Mouse (Mus musculus): ENCODE results near the gene Ascc2.

Ascc2 gene

DNA sequence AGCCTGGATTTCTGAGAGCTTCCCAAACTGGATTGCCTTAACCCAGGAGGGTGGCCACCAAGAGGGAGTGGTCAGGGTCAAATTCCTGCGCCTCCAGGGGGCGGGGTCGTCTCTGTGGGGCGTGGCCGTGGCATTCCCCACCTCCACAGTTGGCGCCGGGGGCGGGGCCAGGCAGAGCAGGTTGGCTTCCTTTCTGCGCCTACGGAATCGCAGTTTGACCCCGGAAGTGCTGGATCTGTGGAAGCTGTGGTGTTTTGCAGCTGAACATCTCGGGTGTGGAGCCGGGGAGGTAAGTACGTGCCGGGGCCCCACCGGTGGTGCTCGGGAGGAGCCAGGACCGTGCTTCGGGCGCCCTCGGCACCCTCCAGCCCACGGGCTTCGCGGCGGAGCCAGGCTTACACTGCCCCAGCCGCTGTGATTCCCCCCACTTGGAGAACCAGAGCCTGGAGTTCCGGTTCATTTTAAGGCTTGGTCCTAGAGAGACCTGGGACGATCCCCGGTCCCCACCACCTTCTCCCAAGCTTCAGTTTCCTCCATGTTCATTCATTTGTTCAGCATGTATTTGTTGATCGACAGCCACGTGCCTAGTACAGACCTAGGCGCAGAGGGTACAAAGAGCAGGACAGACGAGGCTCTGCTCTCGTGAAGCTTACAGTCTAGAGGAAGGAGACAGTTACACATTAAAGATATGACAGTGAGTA is at the start of gene Ascc2:
TSS of gene Ascc2 (plus strand) at position 214 of the 701 bp plus-strand sequence.
- DNase-seq, result peak; percentile 99

DNA sequence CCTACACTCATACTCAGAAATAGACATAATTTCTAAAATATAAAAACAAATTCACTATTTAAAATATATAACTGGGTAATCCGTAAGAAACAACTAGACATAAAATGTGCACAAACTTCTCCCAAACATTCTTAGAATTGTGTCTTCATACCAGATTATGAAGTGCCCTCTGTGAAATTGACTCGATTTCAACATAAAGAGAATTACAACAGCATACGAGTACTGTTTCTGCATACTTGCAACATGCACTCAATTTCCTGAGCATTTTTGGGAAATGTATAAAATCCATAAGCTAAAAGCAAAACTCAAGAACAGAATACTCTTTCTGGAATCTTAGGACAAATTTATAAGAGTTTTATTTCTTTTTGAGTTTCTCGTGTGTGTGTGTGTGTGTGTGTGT is 45.7 kb upstream of the Ascc2 start:
- no peak for DNase-seq

DNA sequence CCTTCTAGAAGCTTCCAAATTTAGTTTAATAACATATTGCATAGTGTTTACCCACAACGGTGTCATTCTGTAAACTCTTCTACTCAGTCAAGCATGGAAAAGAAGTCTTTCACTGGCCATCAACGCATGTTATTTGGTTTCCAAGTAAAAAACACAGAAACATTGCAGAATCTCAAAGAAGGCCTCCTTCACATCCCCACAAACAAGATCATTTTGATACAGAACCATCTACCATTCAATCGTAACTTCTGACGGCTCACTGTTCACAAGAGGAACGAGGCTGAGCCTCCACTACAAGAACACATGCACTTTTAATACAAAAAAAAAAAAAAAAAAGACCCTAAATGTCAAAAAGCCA is 44.1 kb upstream of the Ascc2 start:
- no peak for DNase-seq

DNA sequence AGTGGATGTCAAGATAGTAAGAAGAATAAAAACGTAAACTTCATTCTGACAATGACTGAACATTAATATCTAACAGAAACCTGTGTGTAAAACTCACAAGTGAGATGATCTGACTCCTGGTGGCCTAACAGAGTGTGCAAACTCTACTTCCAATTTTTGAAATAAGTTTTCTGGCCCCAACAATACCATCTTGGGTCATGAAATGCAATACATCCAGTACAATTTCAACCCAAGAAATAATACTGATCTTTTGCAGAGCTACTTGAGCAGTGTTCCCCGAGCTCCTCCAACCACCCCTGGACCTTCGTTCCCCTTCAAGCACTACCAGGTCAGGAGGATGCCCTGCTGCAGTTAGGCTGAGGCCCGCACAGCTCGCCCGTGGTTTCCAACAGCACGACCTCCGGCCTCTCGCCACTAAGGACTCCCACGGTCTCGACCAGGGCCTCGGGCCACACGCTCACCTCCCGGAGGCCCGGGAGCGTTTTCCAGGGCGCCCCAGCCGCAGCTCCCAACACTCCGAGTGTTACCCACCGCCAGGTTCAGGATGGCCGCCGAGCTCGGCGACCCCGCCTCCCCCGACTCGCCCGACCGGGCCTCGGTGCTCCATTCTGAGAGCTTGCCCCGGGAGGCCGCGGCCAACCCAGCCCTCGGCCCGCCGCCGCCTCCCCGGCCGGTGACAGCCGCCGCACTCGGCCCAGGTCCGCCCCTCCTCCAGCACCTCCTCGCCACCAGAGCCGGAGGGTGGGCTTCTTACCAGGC is 43.5 kb upstream of the Ascc2 start:
- DNase-seq, result no peak

DNA sequence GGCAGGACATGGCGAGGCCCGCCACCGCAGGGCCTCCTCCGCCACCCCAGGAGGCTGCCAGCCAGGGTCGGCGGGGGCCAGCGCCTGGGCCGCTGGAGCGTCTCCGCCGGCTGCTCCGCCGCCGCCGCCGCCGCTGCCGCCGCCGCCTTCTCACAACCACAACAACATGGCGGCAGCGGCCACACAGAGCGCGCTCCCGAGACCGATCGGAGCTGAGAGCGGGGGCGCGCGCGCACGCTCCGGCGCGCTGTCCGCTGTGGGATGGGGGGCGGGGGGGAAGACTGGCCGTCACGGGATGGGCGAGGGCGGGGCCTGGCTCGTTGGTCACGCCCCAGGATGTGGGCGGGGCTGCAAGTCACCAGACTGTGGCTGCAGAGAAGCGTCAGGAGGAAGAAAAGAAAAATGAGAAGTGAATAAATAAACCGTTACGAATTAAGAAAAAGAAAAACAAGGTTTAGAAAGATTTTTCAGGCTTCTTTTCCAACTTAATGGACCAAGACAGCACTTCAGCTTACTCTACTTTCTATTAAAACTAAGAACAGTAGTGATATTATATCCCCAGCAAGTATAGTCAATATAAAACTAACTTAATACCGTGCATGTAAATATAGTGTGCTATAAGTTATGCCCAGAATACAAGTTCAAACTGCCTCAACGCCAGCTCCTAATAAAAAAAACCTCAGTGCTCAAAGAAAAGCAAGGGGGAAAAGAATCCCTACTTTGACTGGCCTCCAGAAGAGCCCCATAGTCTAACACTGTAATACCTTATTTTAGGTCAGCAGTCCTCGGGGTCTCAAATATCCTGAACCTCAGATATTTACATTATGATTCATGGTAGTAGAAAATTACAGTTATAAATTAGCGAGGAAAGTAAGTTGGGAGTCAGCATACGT is 42.7 kb upstream of the Ascc2 start, which contains the start of gene Mtmr3:
TSS of gene Mtmr3 (minus strand) at position 256 of the 893 bp plus-strand sequence.
- peak; percentile 100 for DNase-seq

DNA sequence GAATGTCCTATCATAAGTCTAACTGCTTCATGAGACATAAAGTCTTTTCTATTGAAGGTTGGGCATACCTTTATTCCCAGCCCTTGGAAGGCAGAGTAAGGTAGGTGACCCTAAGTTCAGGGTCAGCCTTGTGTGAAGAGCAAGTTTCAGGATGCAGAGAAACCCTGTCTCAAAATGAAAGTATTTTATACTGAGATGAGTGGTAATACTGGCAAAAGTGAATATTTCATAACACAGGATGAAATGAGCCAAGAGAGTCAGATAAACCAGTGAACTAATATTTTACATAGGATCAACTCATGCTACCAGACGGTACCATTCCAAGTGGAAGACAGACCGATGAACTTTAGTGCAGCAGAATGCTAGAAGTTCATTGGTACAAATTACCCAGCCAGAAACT is 39.1 kb upstream of the Ascc2 start:
- DNase-seq, result no peak

DNA sequence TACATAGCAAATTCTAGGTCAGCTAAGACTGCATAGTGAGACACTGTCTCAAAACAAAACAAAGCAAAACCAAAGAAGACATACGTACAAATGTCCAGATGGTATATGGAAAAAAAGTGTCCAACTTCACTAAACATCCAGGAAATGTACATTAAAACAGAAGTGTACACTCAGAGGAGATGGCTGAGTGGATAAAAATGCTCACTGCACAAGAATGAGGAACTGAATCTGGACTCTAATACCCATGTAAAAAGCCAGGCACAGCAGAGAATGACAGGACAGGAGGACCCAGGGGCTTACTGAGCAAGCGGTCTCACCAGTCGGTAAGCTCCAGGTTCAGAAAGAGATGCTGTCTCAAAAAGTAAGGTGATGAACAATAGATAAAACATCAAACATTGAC is 37.6 kb upstream of the Ascc2 start:
- no peak for DNase-seq

DNA sequence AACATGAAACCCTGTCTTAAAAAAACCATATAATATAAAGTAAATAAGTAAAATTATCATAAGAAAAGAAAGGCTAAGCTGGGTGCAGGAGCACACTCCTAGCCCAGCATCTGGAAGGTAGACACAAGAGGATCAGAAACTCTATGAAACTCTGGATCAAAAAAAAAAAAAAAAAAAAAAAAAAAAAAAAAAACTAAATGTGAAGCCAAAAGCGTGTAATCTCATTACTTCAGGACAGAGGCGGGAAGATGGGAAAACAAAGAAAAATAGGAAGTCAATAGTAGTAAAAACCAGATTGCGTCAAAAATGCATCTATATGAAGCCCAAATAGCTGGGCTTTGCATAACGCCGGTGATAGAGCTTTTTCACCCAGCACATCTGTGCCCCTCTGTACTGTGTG is 35.7 kb upstream of the Ascc2 start:
- no peak for DNase-seq

DNA sequence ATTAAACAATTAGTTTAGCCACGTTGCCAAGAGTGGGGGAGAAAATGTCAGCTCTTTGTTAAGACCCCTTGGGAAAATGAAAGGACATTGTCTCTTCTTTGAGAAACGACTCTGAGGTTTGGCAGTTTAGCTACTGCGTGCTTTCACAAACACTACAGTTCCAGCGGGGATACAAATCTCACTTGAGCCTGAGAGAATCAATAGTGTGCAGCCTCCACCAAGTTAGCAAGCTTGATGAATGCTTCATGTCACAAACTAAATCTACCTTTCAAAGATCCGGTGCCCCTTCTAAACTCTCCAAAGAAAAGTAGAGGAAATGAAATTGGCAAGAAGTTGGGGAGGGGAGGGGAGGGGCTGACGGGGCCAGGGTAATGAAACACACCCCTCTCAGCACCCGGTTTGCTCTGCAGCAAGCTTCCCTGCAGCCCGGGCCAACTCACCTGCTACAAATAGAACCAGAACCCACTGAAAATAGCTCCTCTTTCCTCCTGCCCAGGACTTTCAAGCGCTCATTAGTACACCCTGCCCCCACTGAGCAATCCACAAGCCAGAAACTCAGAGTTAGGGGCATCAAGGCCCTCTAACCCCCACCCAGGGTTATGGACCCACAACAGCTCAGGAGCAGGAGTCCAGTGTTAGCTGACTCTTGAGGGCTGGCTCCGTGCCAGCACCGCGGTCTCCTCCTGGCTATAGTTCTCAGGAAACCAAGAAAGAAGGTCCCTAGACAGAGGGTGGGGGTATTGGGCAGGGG is 34.7 kb upstream of the Ascc2 start:
- peak; percentile 97 for DNase-seq

DNA sequence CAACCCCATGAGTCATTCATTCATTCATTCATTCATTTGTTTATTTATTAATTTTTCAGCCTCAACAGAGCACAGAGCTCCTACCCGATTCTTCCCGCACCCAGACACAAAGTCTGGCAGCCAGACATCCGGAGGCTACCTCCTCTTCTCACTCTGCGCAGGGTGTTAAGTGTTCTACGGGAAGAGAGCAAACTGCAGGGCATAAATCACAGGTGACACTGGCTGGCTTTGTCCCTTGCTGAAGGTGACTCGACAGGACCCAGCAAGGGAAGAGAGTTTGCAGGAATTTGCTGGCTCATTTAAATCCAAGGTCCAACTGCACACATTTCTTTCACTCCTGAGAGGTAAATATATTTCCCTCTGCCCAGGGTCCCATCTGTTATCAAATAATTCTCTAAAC is 33.1 kb upstream of the Ascc2 start:
- DNase-seq, result no peak

DNA sequence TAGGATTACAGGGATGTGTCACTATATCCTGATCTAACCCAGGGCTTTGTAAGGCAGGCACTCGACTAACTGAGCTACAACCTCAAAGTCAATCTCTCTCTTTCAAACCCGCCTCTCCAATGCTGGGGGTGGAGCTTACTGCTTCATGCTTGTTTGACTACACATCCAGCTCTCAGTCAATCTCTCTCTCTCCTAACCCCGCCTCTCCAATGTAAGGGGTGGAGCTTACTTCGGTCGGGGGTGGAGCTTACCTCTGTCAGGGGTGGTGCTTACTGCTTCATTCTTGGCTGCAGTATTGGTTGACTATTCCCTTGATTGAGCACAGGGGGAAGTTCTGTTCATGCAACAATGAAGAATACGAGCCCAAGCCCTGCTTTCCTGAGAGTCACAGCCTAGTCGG is 32.1 kb upstream of the Ascc2 start:
- peak; percentile 94 for DNase-seq

DNA sequence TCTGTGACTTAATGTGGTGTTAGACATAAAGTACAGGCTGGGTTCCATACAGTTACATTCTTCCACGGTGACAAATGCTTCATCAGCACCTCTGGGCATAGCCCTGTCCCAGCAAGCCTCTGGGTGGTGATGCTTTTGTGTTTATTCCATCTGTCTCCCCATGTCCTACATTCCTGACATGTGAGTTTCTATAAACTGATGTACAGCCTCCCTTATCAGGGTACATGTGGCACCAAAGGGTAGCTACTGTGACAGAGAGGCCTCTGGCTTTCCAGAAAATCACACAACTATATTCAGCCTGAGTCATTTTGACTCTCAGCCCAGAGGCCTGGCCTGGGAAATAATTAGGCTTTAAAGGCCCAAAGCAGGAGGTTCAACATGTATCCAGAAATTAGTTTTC is 31.0 kb upstream of the Ascc2 start:
- peak; percentile 90 for DNase-seq

DNA sequence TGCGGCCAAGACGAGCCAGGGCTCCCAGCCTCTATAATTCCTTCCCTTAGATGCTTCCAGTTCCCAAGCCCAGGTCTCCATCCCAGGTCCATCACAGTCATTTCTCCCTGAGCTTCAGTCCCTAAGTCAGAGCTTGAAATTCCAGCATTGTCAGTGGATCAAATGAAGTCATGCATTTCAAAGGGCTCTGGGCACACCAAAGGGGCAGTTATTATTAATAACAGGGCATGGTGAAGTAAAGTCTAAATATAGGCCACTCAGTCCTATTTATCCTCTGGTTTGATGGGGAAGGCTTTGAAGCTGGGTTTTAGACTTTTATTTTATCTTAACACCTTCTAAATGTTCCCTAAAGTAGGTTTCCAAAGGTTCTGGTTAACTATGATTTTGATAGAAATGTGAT is 25.6 kb upstream of the Ascc2 start:
- no peak for DNase-seq

DNA sequence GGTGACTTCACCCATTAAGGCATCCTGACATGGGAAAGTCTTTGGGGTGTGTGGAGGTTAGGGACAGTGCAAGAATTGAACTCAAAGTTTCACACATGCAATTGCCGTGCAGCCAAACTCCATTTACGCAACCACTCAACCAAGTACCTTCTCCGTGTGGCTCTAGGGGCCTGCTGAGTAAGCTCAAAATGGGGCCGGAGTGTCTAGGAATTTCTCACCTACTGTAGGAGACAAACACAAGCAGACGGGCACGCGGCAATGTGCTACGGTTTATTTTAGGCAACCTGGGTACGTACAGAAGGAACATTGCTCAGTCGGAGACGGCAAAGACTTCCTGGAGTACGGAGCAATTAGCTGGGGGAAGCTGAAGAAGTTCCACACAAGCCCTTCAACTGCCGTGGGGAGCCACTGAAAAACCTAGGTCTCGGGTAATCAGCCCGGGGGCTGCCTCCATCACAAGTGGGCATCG is 17.5 kb upstream of the Ascc2 start, which contains the start of gene Gm11032:
TSS of gene Gm11032 (plus strand) at position 51 of the 469 bp plus-strand sequence.
- DNase-seq, result peak; percentile 93

DNA sequence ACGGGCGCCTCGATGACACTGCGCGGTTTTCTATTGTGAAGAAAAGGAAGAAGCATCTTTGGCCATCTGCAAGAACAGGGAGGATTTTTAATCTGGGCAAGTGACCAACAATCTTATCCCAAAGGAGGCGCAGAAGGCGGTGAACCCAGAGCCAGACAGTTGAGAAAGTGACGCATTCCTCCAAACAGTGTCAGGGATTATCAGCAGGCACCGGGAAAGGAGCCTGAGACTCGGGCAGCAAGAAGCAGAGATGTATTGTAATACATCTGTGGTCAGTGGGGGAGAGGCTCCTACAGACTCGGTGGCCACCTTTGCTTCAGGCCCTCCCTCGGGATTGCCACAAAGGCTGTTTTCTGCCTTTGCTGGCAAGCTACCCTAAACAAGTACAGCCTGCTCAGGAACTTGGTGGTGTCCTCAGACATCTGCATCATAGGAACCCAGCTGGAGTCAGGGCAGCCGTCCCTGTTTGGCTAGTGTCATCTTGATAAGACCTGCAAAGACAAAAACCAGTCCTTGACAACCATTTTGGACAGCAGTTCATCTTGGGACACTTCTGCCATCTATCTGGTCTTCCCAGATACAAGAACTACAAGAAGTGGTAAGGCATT is 16.9 kb upstream of the Ascc2 start:
- peak; percentile 98 for DNase-seq

DNA sequence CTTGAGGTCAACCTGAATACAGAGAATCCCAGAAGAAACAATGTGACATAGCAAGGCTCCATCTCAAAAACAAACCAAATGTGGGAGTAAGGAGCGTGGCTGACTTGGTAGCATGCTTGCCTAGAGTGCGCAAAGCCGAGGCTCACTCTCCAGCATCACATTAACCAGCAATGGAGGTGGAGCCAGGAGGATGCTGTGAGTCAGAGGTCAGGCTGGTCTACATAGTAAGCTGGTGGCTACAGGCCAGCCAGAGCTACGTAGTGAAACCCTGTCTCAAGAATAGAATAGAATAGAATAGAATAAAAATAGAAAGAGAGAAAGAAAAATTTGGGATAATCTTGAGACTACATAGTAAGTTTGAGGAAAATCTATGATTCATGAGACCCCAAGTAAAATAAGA is 15.7 kb upstream of the Ascc2 start:
- DNase-seq, result peak; percentile 89

DNA sequence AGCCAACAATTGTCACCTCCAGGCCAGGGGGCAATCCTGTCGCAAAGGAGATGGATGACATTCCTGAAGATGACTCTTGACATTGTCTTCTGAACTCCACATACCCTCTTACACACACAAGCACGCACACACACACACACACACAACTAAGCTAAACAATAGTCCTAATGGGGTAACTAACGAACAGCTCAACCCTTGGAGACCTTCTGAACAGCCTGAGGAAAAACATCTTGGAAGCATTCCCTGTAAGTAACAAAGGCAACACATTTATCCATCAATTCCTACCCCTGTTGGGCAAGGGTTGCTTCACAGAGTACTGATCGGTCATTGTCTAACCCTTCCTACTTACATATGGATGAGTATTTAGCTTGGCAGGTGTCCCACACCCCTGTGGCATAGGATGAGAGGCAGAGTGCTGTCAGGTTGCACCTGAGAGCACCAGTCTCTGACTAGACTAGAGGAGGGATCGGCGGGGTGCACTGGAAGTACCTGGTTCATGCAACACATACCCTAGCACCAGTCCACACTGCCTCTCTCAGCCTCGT is 15.0 kb upstream of the Ascc2 start:
- peak; percentile 84 for DNase-seq

DNA sequence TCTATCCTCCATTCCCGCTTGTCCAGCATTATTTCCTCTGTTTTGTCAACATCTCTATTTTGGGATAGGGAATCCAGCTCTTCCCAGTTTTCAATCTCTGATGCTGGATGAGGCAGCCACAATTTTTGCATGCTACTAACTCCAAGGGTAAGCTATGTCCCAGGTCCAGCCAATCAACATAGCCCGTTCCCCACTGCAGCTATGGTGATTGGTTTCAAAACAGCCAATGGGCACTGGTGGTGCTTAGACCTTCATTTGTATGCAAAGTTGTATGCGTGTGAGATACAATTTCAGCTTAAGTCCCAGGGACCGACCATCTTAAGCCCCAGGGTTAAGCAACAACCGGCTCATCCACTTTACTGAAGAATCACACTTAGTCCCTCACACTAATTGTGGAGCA is 14.6 kb upstream of the Ascc2 start:
- peak; percentile 77 for DNase-seq

DNA sequence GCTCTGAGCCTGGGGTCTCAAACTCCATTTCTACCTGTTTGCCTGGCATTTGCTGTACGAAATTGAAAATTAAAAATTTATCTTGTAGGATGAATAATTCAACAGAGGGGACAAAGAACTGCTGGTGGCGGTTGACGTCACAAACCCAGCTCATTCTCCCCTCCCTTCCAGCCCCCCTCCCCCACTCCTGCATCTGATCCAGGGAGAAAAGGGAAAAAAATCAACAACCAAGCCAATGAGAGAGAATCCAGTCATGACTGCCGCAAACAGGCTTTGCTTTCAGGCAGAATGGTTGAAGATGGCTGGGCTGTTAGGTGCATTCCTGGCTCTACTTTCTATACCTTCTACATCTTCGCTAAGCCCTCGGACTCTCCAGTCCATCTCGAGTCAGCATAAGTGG is 11.6 kb upstream of the Ascc2 start:
- DNase-seq, result no peak

DNA sequence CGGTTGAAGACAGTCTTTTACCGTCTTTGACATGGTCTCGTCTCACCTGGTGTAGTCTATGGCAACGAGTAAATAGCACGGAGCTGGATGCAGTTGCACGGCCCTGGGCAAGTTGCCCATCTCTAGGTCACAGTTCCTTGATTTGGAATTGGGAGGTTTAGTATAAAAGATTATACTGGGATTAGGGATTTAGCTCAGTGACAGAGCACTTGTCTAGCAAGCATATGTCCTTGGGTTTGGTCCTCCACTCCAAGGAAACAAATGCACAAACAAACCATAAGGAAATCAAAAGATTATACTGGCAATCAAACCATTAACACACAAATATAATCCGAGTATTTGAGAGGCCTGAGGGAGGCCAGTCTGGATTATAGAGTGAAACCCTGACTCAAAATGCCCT is 9.9 kb upstream of the Ascc2 start:
- peak; percentile 64 for DNase-seq

DNA sequence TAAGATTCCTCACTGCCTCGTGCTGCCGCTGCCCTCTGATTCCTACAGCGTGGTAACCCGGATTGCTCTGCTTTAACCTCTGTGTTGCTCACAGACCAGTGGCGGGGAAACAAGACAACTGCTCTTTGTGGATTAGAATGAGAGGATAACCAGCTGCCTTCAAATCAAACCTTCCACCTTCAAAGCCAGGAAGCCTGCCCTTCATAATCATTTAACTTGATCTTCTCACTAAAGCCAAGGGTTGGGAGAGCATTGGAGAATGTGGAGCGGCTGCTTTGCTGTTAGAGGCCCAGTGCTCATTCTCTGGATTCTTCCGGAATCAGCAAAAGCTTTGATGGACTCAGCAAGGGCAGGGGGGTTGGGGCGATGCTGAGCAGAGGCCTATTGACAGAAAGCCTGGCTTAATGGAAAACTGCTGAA is 7.7 kb upstream of the Ascc2 start:
- DNase-seq, result peak; percentile 91

DNA sequence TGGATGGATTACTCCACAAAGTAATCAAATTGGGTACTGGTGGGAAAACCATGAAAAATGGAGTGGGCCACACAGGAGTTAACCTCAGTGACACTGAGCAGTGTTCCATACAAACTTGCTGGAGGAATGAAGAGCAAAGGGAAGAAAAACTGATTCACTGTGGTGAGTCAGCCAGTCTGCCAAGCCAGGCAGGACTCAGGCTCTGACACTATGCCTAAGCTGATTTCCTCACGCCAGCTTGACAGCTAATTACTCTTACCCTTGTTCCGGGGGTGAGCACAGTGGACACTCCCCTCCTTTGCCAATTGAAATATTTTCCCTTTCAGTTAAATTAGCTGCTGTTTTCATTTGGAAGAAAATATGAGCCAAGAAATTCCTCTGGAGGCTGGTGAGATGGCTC is 4.1 kb upstream of the Ascc2 start:
- peak; percentile 48 for DNase-seq

Data from heart, adult 11 months (tissue).